Mouse (Mus musculus): Measurements from ENCODE around the gene Cfap97d1.

Gene Cfap97d1

DNA sequence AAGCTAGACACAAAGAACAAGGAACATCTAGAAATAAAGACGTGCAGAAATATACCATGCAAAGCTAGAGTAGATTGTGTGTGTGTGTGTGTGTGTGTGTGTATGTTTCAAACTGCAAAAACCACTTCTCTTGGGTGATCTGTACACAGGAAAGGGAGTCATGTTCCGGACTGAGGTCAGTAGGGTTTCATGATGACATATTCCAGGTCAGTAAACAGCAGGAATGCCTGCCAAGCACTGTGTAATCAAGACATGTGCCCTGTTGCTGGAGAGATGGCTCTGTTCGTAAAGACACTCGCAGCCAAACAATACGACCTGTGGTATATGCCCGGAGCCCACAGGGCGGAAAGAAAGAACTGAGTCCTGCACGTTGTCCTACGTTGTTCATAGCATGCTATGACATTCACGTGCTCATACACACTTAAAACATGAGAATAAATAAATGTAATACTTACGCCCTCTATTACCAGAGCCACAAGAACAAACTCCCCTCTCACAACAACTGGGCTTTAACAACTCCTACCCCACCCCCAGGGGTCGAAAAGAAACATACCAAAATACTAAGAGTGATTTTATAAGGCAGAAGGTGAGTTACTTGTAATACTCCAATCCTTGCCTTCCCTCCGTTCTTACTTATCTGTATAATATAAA, 55.5 kb downstream of the Cfap97d1 start:
- DNase-seq: peak in 1 of 2 experiments; percentile 34

DNA sequence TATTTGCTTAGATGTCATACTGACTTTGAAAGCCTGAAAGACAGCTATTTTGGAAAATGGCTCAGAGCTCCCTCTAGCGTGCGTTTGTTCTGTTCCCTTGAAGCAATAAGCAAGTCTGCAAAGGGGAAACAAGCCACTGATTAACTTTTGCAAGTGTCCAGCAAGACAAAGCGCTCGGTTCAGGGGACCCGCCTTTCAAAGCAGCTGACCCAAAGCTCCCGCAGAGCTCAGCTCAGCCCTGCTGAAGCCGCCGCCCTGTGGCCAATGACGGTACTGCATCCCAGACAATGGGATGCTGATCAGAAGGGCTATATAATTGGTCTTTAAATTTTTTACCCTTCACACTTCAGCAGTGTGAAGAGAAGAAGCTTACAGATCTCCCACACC, 56.1 kb downstream of the Cfap97d1 start:
- peak; percentile 94 to 98 for DNase-seq

- peak; percentile 35 to 66 for DNase-seq
These were observed 56.6 kb downstream of the Cfap97d1 start for GRCm38 (mm10) chr11:102040646-102041045.

GRCm38 (mm10) chr11:102041350-102041949, 57.4 kb downstream of the Cfap97d1 start, which contains the start of gene Cd300lg:
TSS of gene Cd300lg (plus strand) at chr11:102041509.
- no peak for DNase-seq
